Mouse (Mus musculus) c-Kit-positive CD71-positive TER-119-positive erythroid progenitor cells, embryonic 14.5 days (primary cell): ENCODE measurements around the gene Gm12117.

Experiments
- DNase-seq: peaks from one replicate; pipeline ENCODE4 v3.0.0-alpha.2; 2013; ENCODE audit warnings: low spot score

Gm12117 gene

DNA sequence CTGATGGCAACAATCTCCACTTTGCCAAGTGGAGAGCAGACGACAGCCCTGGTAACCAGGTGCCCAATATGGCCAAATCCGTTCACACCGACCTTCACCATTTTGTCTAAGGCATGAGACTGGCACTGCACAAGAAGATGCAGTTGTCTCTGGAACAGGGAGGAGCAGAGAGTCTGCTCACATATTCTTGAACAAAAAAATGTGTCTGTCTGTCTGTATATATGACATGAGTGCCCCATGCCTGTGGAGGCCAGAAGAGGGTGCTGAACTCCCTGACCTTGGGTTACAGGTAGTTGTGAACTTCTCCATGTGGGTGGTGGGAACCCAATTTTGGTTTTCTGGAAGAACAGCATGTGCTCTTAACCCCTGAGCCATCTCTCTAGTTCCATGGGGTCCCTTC lies at the start of gene Gm12117:
TSS of gene Gm12117 (minus strand) at position 101 of the 400 bp plus-strand sequence.
- DNase-seq, result no peak

DNA sequence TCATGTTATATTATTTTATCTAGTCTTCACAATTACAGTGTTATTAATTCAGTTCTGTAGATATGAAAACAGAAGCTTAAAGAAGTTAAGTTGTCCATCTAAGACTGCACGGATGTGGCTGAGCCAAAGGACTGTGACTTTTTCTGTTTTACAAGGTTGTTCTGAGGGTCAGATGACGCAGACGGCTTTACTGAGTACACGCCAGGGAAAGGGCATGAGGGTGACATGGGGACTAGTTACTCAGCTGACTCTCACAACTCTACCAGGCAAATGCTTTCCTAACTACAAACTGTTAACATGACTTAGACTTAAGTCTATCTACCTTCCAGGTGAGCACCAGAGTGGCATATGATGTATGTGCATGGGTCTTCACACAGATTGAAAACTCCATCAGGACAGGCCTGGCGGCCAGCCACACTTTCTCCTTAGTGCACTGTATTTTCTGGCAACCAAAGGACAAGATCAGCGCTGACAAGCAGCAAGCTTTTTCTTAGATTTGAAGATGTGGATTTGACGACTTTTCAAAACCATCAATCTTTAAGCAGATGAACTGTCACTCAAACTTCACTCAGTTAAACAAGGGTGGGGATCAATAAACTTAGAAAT lies 42.6 kb upstream of the Gm12117 start:
- DNase-seq, result no peak

DNA sequence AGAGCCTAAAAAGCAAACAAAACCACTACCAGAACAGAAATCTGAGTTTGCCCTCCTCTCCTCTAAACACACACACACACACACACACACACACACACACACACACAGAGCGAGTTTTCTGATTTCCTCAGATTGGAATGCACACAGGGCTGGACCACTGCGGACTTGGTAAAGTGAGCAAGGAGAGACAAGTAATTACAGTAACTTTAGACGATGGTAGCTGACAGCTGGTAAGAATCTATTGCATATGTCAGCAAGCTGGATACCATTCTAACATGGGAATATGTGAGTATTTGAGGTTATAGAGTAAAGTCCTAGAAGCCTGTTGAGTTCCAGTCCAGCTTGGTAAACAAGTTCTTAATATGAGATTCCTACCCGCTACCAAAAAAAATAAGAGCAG lies 33.0 kb upstream of the Gm12117 start:
- DNase-seq, result no peak

DNA sequence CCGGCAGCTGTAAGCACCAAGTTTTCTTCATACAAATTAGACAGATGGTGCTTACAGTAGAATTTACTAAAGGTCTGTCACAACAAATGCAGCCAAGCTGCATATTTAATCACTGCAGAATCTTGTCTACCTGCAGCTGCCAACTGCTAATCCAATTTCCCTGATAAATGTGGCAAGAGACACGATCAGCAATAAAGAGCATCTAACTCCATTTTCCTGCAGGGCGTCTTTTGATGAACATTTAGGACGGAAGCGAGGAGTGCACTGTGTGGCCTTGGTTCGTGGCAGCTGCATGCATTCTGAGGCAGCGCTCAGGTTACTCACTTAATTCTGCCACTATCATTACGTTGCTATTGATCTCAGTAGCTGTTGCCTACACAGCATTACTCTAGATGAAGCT lies 24.3 kb upstream of the Gm12117 start:
- DNase-seq, result no peak

DNA sequence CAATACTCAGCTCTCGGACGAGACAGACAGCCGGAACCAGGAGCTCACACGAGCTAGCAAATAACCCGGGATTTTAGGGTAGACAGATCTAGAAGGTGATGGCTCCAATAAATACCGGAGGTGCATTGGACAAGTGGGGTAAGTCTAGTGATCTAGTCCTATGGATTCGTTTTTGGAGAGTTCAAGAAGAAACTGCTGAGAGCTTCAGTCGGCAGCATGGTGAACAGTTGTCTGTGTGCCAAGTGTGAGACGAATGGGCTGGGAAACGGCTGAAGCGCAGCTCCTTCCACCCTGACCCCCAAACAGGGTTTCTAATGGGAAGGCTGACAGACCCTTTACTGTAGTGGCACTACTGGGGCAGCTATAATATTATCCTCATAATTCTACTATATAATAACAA lies 22.8 kb upstream of the Gm12117 start:
- no peak for DNase-seq

DNA sequence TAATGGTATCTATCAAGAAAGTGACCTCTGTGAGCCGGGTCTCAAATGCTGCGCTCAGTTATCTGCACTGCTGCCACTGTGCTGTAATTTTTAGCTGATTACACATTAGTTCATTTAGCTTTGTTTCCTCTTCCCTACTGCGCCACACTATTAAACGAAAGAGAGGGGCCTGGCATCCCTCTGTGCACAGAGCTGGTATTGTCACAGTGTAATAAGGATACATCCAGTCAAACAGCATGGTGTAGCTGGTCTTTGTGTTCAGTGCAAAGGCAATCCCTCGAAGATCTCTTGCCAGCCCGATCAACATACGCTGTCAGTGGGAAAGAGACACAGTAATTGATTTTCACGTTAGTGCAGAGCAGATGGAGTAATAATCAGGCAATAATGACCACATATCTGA lies 20.6 kb upstream of the Gm12117 start:
- DNase-seq, result no peak

DNA sequence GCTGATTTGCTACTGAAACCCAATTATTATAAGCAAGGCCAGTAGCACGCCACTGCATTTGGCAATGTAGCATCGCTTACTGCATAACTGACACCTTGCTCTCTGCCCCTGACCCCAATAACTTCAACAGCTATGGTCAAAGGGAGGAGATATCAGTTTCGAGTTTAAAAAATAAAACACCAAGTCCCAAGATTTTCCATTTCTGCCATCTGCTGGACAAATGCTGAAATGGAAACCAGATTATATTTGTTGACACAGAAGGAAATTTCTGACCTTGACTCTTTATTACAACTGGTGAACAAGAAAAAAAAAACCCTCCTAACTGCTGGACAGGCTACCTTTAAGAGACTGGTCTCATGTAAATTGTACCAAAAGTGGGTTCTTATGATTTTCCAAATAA lies 18.9 kb upstream of the Gm12117 start:
- DNase-seq, result no peak

DNA sequence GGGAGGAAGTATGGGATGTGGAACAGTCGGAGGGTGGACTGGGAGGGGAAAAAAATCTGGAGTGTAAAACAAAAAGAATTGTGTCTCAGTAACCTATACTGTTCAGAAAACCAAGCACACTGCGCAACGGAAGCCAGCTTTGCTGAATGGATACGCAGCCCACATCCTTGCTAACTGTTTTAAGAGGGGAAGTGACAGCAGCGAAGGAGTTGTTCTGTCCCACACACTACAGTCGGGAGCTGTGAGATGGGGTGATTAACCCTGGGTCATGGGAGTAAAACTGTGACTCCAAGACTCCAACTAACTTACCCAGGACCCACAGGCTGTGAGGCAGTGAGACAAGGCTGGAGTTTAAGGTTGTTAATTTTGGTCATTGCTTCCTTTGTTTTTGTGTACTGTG lies 17.5 kb upstream of the Gm12117 start:
- no peak for DNase-seq

DNA sequence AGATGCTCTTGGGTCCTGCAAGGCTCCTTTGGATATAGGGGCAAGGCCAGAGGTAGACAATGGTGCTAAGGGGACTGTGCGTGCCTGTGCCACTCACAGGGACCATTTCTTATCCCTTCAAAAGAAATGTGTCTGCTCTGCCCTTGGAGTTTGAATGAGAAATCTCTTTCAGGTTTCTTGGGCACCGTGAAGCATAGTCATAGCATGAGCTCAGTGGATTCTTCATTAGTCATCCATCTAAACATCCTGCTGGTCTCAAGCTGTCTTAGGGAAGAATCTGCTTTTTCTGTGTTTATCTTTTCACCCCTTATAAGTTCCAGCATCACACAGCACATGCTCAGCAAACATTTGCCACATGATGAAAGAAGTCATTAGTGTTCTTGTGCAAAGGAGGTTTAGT lies 2.0 kb upstream of the Gm12117 start:
- no peak for DNase-seq

DNA sequence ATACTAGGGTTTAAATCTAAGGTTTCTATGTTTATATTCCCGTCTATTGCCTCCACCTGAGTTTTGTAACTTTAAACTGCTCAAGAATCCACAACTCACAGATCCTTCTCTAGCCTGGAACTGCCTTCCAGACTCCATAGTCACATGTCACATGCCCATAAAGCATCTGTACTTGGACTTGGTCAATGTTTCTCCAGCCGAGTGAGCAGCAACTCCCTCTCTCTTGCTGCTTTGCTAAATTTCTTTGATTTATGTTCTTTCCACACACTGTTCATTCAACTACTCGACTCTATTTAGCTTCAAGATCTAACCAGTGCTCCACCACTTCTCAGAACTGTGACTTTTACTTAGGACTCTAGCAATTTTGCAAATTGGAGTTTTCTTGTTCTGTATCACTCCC lies 1.7 kb downstream of the Gm12117 start:
- no peak for DNase-seq

DNA sequence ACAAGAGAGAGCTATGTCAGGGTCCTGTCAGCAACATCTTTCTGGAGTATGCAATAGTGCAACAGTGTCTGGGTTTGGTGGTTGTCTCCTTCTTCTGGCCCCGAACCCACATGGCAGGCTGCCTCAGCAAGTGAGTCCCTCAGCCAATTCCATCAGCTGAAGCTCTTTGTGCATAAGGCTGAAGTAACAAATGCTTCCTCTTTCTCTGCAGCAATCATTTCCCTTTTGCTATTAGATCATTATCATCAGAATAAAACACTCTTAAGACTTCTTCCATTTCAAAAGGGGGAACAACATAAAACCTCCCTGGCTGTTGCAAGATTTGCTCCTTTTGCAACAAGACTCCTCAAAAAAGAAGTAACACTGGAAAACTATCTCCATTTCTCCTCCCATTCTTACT lies 2.2 kb downstream of the Gm12117 start:
- no peak for DNase-seq

DNA sequence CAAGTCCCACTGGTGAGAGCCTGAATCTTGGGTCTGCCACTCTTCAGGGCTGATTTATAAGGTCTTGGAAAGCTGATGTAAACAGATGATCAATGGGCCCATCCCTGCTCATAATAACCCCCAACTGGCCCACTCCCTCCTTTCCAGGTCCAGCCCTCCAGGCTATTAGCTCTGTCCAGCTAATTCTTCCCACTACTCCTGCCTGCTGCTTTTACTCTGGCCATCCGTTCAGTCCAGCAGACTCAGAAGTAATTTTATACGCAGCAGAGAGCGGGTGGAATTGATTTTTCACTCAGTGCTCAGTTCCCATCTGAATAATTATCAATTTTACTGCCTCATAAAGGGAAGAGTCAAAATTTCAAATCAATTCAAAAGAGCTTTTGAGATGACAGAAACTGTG lies 36.2 kb downstream of the Gm12117 start:
- no peak for DNase-seq

DNA sequence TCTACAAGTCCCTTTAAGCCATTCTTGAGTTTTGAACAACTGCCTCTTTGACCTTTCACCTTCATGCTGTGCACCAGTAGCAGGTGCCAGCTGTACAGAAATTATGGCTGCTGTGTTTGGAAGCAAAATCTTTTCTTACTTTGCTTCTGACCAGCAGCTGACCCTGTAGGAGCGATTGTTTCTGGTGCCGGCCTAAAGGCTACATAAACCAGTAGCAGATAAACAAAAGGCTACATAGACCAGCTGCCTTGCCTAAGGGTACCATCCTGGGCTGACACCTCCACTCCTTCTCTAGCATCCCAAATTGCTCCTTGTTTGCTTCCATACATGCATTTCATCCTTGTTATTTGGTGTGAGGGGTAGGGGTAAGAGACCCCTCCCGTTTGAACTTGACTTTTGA lies 42.4 kb downstream of the Gm12117 start:
- DNase-seq, result no peak

DNA sequence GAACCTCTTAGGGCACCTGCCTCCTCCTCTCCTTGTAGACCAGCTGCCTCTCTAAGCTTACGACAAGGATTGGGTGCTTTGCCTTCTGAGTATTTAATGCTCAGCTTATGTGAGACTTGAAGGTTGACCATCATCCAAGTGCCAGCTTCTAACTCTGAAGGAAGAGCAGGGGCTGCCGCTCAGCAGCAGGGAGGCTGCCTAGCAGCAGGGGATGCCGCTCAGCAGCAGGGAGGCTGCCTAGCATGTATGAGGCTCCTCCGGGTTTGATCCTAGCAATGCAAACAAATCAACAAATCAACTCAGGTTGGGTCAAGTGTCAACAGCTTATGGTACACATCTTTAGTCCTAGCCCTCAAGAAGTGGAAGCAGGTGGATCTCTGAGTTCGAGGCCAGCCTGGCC lies 44.5 kb downstream of the Gm12117 start:
- DNase-seq, result no peak

DNA sequence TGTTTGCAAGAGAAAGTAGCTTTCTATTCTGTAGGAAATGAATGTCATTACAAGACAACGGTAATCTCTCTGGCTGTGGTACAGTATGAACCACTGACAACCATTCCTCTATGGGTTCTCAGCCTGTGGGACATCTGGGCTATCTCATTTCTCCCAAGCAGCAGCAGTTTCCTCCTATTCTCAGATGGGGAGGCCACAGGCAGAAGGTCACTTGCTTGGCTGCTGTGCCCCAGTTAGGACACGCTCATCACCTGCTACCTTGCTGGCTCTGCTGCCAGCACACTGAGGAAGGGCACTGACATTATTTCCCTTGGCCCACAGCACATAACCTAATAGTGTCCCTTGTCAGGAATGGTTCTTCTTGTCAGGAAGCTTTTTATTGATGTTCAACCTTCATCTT lies 48.4 kb downstream of the Gm12117 start:
- DNase-seq, result no peak

DNA sequence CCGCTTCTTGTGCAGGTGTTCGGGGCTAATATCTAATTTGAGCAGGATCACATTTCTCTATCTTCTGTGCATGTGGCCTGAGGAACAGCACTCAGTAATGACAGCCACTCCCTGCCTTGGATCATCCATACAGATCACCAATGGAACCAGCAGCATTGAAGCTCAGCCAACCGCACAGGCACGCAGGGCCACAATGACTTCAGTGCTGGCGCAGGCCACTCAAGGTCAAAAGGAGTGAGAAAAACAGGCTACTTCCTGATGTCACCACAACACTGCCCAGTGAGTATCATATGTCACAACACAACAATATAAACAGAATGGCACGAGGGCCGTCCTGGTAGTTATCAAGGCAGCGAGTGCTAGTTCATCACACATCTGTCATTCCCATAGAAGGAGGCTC lies 50.0 kb downstream of the Gm12117 start:
- no peak for DNase-seq
